Mouse (Mus musculus) ES-E14 (cell line): ENCODE results near the gene Rpap1. TPM values are rescaled to one million over a fixed set of nuclear protein-coding genes. Genes with fewer than 3 reads are reported as not detected.
A peak's percentile ranks its signal among the peaks of the same experiment; 100 is the strongest.

Experiments
- DNase-seq: peaks from one replicate; pipeline ENCODE4 v3.0.0-alpha.2; 2013; ENCODE audit warnings: low read depth, low spot score
- H3K27ac ChIP-seq: 2 replicates; pipeline ENCODE4 v1.5.1; 2012; ENCODE audit warnings: low read depth, mild to moderate bottlenecking, low read length, moderate library complexity, mixed read lengths; ENCODE audit not compliant: poor library complexity, insufficient read depth, severe bottlenecking
- H3K36me3 ChIP-seq: 2 replicates; pipeline ENCODE4 v1.6.1; 2012; ENCODE audit warnings: mild to moderate bottlenecking, low read length, moderate library complexity, mixed read lengths; ENCODE audit not compliant: control insufficient read depth, poor library complexity, insufficient read depth, severe bottlenecking
- H3K4me1 ChIP-seq, 2 experiments: fragments of 150-350 bp in 1 of 2; sonication (generic) in 1 of 2; 2 replicates each; pipeline ENCODE4 v1.6.1; 2012; ENCODE audit warnings: low read length in 2 of 2, mild to moderate bottlenecking in 1 of 2, mixed read lengths in 1 of 2; ENCODE audit not compliant: control insufficient read depth in 2 of 2, insufficient read depth in 2 of 2, poor library complexity in 1 of 2
- H3K4me3 ChIP-seq, 2 experiments: fragments of 150-350 bp in 1 of 2; sonication (generic) in 1 of 2; 2 replicates each; pipeline ENCODE4 v1.5.1; 2012; ENCODE audit warnings: low read length in 2 of 2, low read depth in 1 of 2, mild to moderate bottlenecking in 1 of 2, mixed read lengths in 1 of 2; ENCODE audit not compliant: insufficient read depth in 1 of 2, poor library complexity in 1 of 2, severe bottlenecking in 1 of 2
- H3K9ac ChIP-seq: 2 replicates; pipeline ENCODE4 v1.6.1; 2012; ENCODE audit warnings: low read depth, mild to moderate bottlenecking, low read length, mixed read lengths; ENCODE audit not compliant: poor library complexity, insufficient read depth, severe bottlenecking
- H3K9me3 ChIP-seq: fragments of 150-350 bp; sonication (generic); 2 replicates; pipeline ENCODE4 v1.6.1; 2012; ENCODE audit warnings: low read depth, mild to moderate bottlenecking, low read length; ENCODE audit not compliant: control insufficient read depth, insufficient read depth
- CHD2 ChIP-seq: IDR thresholded peaks from 2 replicates; pipeline ENCODE4 v1.6.1; 2014; ENCODE audit warnings: mild to moderate bottlenecking, low read depth, low read length, inconsistent platforms
- HCFC1 ChIP-seq: IDR thresholded peaks from 2 replicates; pipeline ENCODE4 v1.6.1; 2012; ENCODE audit warnings: low read length, inconsistent platforms, borderline replicate concordance; ENCODE audit not compliant: insufficient read depth
- MAFK ChIP-seq: IDR thresholded peaks from 2 replicates; pipeline ENCODE4 v1.6.1; 2014; ENCODE audit warnings: mild to moderate bottlenecking, low read depth, low read length, inconsistent platforms; ENCODE audit not compliant: insufficient read depth
- ZC3H11A ChIP-seq: IDR thresholded peaks from 2 replicates; pipeline ENCODE4 v1.6.1; 2012; ENCODE audit warnings: low read depth, mild to moderate bottlenecking, inconsistent platforms, low read length, borderline replicate concordance
- ZNF384 ChIP-seq: IDR thresholded peaks from 2 replicates; pipeline ENCODE4 v1.6.1; 2012; ENCODE audit warnings: low read depth, low read length, inconsistent platforms
- in situ Hi-C, 2 experiments: fragments of 600-800 bp; cut with MboI; formaldehyde crosslinking; loops; one replicate each; pipeline ENCODE4 v1.15.1; 2025; ENCODE audit warnings: low sequenced_read_pairs in 2 of 2, inconsistent platforms in 1 of 2; ENCODE audit not compliant: unreplicated experiment in 2 of 2
- total RNA-seq: library from RNA; depleted of rRNA; stranded (reverse); fragments of 300-350 nt; gene quantifications from 2 replicates; pipeline ENCODE4 v1.2.3, GENCODE M21; 2012; rRNA removed

Gene Rpap1
- total RNA-seq, result 46.6 and 81.9 TPM in 2 replicates

- H3K4me1 ChIP-seq, result peaks cover 2% of the 10 kb centered on the region in 2 experiments; a peak in 3 of 4 replicates
- no peaks in the 10 kb centered on the region for H3K9me3 ChIP-seq
- peak within 1 kb of the TSS; percentile 83 for H3K9ac ChIP-seq
- no peak for TF ChIP-seq MAFK
- TF ChIP-seq HCFC1, result 0 out of 2 replicates have a peak, but pooled peaks have one; percentile 73
- H3K27ac ChIP-seq, result peak within 1 kb of the TSS; percentile 81
- H3K36me3 ChIP-seq, result peaks cover 13% of the 10 kb centered on the region
- in situ Hi-C loops, result no loop called here
- H3K4me3 ChIP-seq, result peak within 1 kb of the TSS; percentile 91 to 98
- DNase-seq, result no peak
Observed at GRCm38 (mm10) chr2:119787206-119787883, at the start of gene Rpap1. TSS of gene Rpap1 (minus strand) at chr2:119787537.

DNA sequence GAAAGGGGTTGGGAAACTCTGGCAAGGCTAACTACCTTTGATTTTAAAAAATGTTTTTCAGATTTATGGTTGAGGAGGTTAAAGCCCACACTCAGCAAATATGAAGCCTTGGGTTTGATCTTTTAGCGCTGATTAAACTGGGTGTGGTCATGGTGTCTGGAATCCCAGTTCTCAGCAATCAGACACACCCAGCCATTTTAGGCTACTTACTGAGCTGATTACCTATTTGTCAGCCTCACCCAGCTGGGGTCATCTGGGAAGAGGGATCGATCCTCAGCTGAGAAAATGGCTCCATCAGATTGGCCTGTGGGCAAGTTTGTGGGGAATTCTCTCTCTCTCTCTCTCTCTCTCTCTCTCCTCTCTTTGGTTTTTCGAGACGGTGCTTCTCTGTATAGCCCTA, 46.9 kb upstream of the Rpap1 start:
- Histone ChIP-seq H3K9me3 (no peaks in the 10 kb centered on the region), H3K4me3 (no peak overlapping the region), H3K9ac (no peak overlapping the region), H3K4me1 (no peaks in the 10 kb centered on the region), H3K36me3 (no peaks in the 10 kb centered on the region), H3K27ac (no peak overlapping the region; the same call in 1 of the 2 replicates)
- no peak for TF ChIP-seq MAFK
- no peak for TF ChIP-seq ZC3H11A
- TF ChIP-seq ZNF384, result no peak
- in situ Hi-C loops, result no loop called here
- peak; percentile 46 for DNase-seq

DNA sequence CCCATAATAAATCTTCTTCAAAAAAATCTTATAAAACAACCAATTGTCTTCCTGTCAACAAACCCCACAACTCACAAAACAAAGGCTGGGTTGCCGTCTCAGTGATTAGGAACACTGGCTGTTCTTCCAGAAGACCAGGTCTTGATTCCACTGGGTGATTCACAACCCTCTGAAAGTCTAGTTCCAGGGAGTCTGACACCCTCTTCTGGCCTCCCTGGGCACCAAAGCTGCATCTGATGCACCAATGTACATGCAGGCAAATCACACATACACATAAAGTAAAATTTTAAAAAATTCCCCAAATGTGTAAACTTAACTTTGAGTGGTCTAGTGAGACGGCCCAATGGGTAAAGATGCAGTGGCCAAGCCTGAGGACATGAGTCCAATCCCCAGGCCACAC, 43.2 kb upstream of the Rpap1 start:
- Histone ChIP-seq H3K9ac (no peak overlapping the region), H3K9me3 (no peaks in the 10 kb centered on the region), H3K27ac (no peak overlapping the region), H3K4me1 (peaks cover 0 to 4% of the 10 kb centered on the region in 2 experiments; a peak in 1 of 4 replicates), H3K4me3 (no peak overlapping the region), H3K36me3 (no peaks in the 10 kb centered on the region)
- TF ChIP-seq MAFK (no peak), ZNF384 (no peak), CHD2 (no peak), ZC3H11A (no peak), HCFC1 (no peak)
- DNase-seq, result no peak
- in situ Hi-C loops, result no loop called here

GRCm38 (mm10) chr2:119821136-119821535, 33.8 kb upstream of the Rpap1 start:
- no peak overlapping the region for H3K9ac ChIP-seq
- in situ Hi-C loops, result no loop called here
- peaks cover 11% of the 10 kb centered on the region for H3K36me3 ChIP-seq
- H3K4me1 ChIP-seq, result peaks cover 5 to 9% of the 10 kb centered on the region in 2 experiments; a peak in 2 of 4 replicates
- no peaks in the 10 kb centered on the region for H3K9me3 ChIP-seq
- DNase-seq, result no peak
- no peak for TF ChIP-seq MAFK
- no peak for TF ChIP-seq ZC3H11A
- TF ChIP-seq HCFC1, result no peak
- TF ChIP-seq CHD2, result no peak
- no peak for TF ChIP-seq ZNF384
- no peak overlapping the region for H3K27ac ChIP-seq
- H3K4me3 ChIP-seq, result no peak overlapping the region
